Mouse (Mus musculus): ENCODE data around the gene Wipf2. TPM values are rescaled to one million over a fixed set of nuclear protein-coding genes. Genes with fewer than 3 reads are reported as not detected.

The Wipf2 gene
- total RNA-seq, 2 experiments from 2014 or later = 5.6 to 6.7 TPM

DNA sequence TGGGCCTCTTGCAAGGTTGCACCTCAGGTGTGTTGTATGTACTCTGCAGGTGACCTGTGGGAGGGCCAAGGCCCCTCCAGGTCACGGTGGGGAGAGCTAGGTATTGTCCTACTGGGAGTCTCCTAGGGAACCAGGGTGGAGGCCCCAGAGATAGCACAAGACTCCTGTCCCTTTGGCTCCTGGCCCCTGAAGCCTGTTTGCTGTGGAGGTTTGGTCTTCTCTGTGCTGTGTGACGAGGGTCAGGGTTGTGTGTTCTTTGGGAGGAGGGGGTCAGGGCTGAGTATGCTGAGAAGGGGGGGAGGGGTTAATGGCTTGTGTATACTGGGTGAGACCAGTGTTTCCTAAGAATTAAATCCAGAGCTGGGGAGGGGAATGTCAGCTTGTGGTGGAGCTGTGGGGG is 89.9 kb downstream of the Wipf2 start:
- DNase-seq = no peak
- intact Hi-C loops (cut with DNase I) = no loop called here

GRCm38 (mm10) chr11:98953835-98954320 is 90.4 kb downstream of the Wipf2 start:
- intact Hi-C loops (cut with DNase I) = no loop called here

GRCm38 (mm10) chr11:98954373-98954772 is 90.9 kb downstream of the Wipf2 start:
- intact Hi-C loops (cut with DNase I) = no loop called here
- DNase-seq = no peak

More at GRCm38 (mm10) chr11:98953835-98954320, 90.4 kb downstream of the Wipf2 start:
- no peak for DNase-seq

Other genes with a start within 250 kb of the Wipf2 start
- gene Gm12355, start 238.0 kb upstream of the Wipf2 start, total RNA-seq (2021) = 1 to 10 TPM; 3.0 to 4.2 TPM
- 10 to 100 TPM in 1 of 2 experiments, 1 to 10 TPM in 1; 1.8 to 22.5 TPM for gene Gsdma3, start 237.3 kb upstream of the Wipf2 start, total RNA-seq (2021)
- 1 to 10 TPM in 1 of 2 experiments, not detected in 1; 1.7 TPM for gene Gsdma2, start 216.9 kb upstream of the Wipf2 start, total RNA-seq (2021)
- under 1 TPM; 0.31 to 0.76 TPM for gene Gsdma, start 199.3 kb upstream of the Wipf2 start, total RNA-seq (2021)
- gene Psmd3, start 181.1 kb upstream of the Wipf2 start, total RNA-seq (2021) = 10 to 100 TPM; 88.1 to 91.9 TPM
- gene Csf3, start 162.4 kb upstream of the Wipf2 start, total RNA-seq (2021) = not detected
- 10 to 100 TPM; 41.4 to 41.9 TPM for gene Med24, start 134.2 kb upstream of the Wipf2 start, total RNA-seq (2021)
- 10 to 100 TPM; 72.6 to 75.7 TPM for gene Thra, start 123.0 kb upstream of the Wipf2 start, total RNA-seq (2021)
- gene Nr1d1, start 88.3 kb upstream of the Wipf2 start, total RNA-seq (2021) = 100 to 1,000 TPM in 1 of 2 experiments, 10 to 100 TPM in 1; 86.6 to 139 TPM
- gene Msl1, start 68.1 kb upstream of the Wipf2 start, total RNA-seq (2021) = 10 to 100 TPM; 49.0 to 51.4 TPM
- 10 to 100 TPM; 14.2 to 21.4 TPM for gene Casc3, start 58.7 kb upstream of the Wipf2 start, total RNA-seq (2021)
- gene Rapgefl1, start 26.9 kb upstream of the Wipf2 start, total RNA-seq (2021) = under 1 TPM; 0.12 to 0.15 TPM
- gene Cdc6, start 44.2 kb downstream of the Wipf2 start, total RNA-seq (2021) = under 1 TPM; 0.20 to 0.64 TPM
- gene Rara, start 64.2 kb downstream of the Wipf2 start, total RNA-seq (2021) = 10 to 100 TPM in 1 of 2 experiments, 1 to 10 TPM in 1; 8.7 to 13.2 TPM
- gene Gjd3, start 119.4 kb downstream of the Wipf2 start, total RNA-seq (2021) = not detected
- gene Top2a, start 160.6 kb downstream of the Wipf2 start, total RNA-seq (2021) = 1 to 10 TPM; 2.9 to 4.5 TPM
- gene Igfbp4, start 177.6 kb downstream of the Wipf2 start, total RNA-seq (2021) = 10 to 100 TPM; 32.0 to 41.9 TPM
- gene Tns4, start 225.7 kb downstream of the Wipf2 start, total RNA-seq (2021) = not detected